Mouse (Mus musculus) B cell, adult (primary cell): ENCODE measurements around the gene Gm7073. TPM values are rescaled to one million over a fixed set of nuclear protein-coding genes. Genes with fewer than 3 reads are reported as not detected.

Source experiments
- total RNA-seq: library from RNA; stranded (reverse); gene quantifications from 4 replicates; pipeline ENCODE4 v1.2.4, GENCODE M21; 2023; ENCODE audit not compliant: inconsistent age

Gm7073 gene
- total RNA-seq: not detected in 4 replicates

DNA sequence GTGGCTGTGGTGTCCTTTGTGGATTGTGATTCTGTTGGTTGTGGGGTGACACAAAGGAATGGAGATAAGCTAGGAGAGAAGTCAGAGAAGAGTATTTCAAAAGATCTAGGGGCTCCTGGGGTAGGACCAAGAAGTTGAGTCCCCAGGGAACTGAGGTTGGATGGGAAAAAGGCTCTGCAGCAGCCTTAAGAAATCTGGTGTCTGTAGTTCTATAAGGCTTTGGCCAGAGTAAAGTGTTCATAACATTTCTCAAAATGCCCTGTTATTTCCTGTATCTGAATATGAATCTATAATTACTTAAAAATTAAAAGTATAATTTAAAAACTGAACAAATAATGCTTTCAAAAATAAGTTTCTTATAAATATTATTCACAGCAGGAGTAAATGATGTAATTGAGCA lies at the start of gene Gm7073:
TSS of gene Gm7073 (minus strand) at position 101 of the 400 bp plus-strand sequence.

Other genes starting within 250 kb of the Gm7073 start
- 30.4 to 33.2 TPM (median 31.3 TPM) in 4 replicates for gene Atp11c, start 53.4 kb upstream of the Gm7073 start, total RNA-seq